Mouse (Mus musculus): ENCODE measurements around the gene Ech1. TPM values are rescaled to one million over a fixed set of nuclear protein-coding genes. Genes with fewer than 3 reads are reported as not detected.

The Ech1 gene
- total and polyA plus RNA-seq, 3 experiments = 74.7 to 99.5 TPM; not detected in 1

GRCm38 (mm10) chr7:28832137-28832536 is 7.1 kb downstream of the Ech1 start (continued):
- TF ChIP-seq USF1 (IDR thresholded peaks at IDR 0.05; ENCODE audit: low read depth, low read length) (no peak), TBP (IDR thresholded peaks at IDR 0.05; ENCODE audit: low read depth, low read length) (no peak), ZKSCAN1 (IDR thresholded peaks at IDR 0.05; ENCODE audit: low read depth, low read length) (peak; percentile 95)

- Histone ChIP-seq H3K4me3 (ENCODE audit: control insufficient read depth in 1 of 2, insufficient read depth in 1 of 2, low read depth in 2 of 2, low read length in 2 of 2) (no peak within 1 kb of the TSS), H3K9ac (ENCODE audit: control insufficient read depth, low read depth, low read length, poor library complexity, severe bottlenecking) (no peak within 1 kb of the TSS), H3K27ac (ENCODE audit: control insufficient read depth, low read depth, low read length) (no peak within 1 kb of the TSS), H3K4me1 (ENCODE audit: control insufficient read depth in 1 of 2, insufficient read depth in 2 of 2, low read length in 2 of 2) (peaks cover 2 to 13% of the 10 kb centered on the region in 2 experiments; a peak in 2 of 4 replicates), H3K79me2 (ENCODE audit: control insufficient read depth, insufficient read depth, low read length, poor library complexity) (no peaks in the 10 kb centered on the region), H3K36me3 (ENCODE audit: control insufficient read depth in 1 of 2, insufficient read depth in 2 of 2, low read length in 2 of 2) (peaks cover 2 to 9% of the 10 kb centered on the region in 2 experiments; a peak in 3 of 4 replicates), H3K9me3 (replicated peaks; ENCODE audit: insufficient read depth, low read length) (no peaks in the 10 kb centered on the region), H3K27me3 (ENCODE audit: control insufficient read depth in 1 of 2, insufficient read depth in 2 of 2, low read length in 2 of 2) (no peaks in the 10 kb centered on the region)
- DNase-seq (ENCODE audit: low read depth, low spot score) = no peak
- TF ChIP-seq MYB (IDR thresholded peaks at IDR 0.05; ENCODE audit: low read depth, low read length) (no peak), RCOR1 (IDR thresholded peaks at IDR 0.05; ENCODE audit: low read depth, low read length) (no peak), E2F4 (IDR thresholded peaks at IDR 0.05; ENCODE audit: borderline replicate concordance, low read depth, low read length) (no peak), MYC (IDR thresholded peaks at IDR 0.05; ENCODE audit: low read depth, low read length) (no peak), ZMIZ1 (IDR thresholded peaks at IDR 0.05; ENCODE audit: low read depth, low read length) (no peak), UBTF (IDR thresholded peaks at IDR 0.05; ENCODE audit: borderline replicate concordance, insufficient read depth, low read depth, low read length) (no peak), ZC3H11A (IDR thresholded peaks at IDR 0.05; ENCODE audit: low read depth, low read length) (no peak), POLR2A (IDR thresholded peaks at IDR 0.05; ENCODE audit: control insufficient read depth in 1 of 2, insufficient read depth in 1 of 2, low read depth in 1 of 2, low read length in 2 of 2, poor library complexity in 1 of 2) (no peak), CHD1 (IDR thresholded peaks at IDR 0.05; ENCODE audit: low read depth, low read length) (no peak), MAX (IDR thresholded peaks at IDR 0.05; ENCODE audit: low read length) (no peak)
Observed at GRCm38 (mm10) chr7:28833723-28834347, 8.8 kb downstream of the Ech1 start, which contains the start of gene Lgals4. Lgals4 (plus strand) TSS chr7:28833854.

GRCm38 (mm10) chr7:28836936-28837335 is 11.9 kb downstream of the Ech1 start:
- Histone ChIP-seq H3K9me3 (replicated peaks; ENCODE audit: insufficient read depth, low read length) (no peaks in the 10 kb centered on the region), H3K4me3 (ENCODE audit: control insufficient read depth in 1 of 2, insufficient read depth in 1 of 2, low read depth in 2 of 2, low read length in 2 of 2) (no peak overlapping the region), H3K27ac (ENCODE audit: control insufficient read depth, low read depth, low read length) (no peak overlapping the region), H3K36me3 (ENCODE audit: control insufficient read depth in 1 of 2, insufficient read depth in 2 of 2, low read length in 2 of 2) (peaks cover 0 to 3% of the 10 kb centered on the region in 2 experiments; a peak in 2 of 4 replicates), H3K79me2 (ENCODE audit: control insufficient read depth, insufficient read depth, low read length, poor library complexity) (no peaks in the 10 kb centered on the region), H3K27me3 (ENCODE audit: control insufficient read depth in 1 of 2, insufficient read depth in 2 of 2, low read length in 2 of 2) (no peaks in the 10 kb centered on the region), H3K4me1 (ENCODE audit: control insufficient read depth in 1 of 2, insufficient read depth in 2 of 2, low read length in 2 of 2) (peaks cover under 1 to 5% of the 10 kb centered on the region in 2 experiments; a peak in 2 of 4 replicates), H3K9ac (ENCODE audit: control insufficient read depth, low read depth, low read length, poor library complexity, severe bottlenecking) (no peak overlapping the region)
- TF ChIP-seq POLR2AphosphoS2 (IDR thresholded peaks at IDR 0.05; ENCODE audit: low read length) (no peak), MYC (IDR thresholded peaks at IDR 0.05; ENCODE audit: low read depth, low read length) (no peak), ETS1 (IDR thresholded peaks at IDR 0.05; ENCODE audit: low read depth, low read length) (no peak), RAD21 (IDR thresholded peaks at IDR 0.05; ENCODE audit: low read depth, low read length) (no peak), POLR2AphosphoS5 (IDR thresholded peaks at IDR 0.05; ENCODE audit: borderline replicate concordance, low read depth, low read length) (no peak), EP300 (IDR thresholded peaks at IDR 0.05; ENCODE audit: low read depth in 1 of 2, low read length in 2 of 2) (no peak), ZKSCAN1 (IDR thresholded peaks at IDR 0.05; ENCODE audit: low read depth, low read length) (no peak), GATA1 (IDR thresholded peaks at IDR 0.05; ENCODE audit: low read depth, low read length) (no peak), NELFE (IDR thresholded peaks at IDR 0.05; ENCODE audit: low read depth, low read length) (no peak), ZC3H11A (IDR thresholded peaks at IDR 0.05; ENCODE audit: low read depth, low read length) (no peak), MYB (IDR thresholded peaks at IDR 0.05; ENCODE audit: low read depth, low read length) (no peak), TCF12 (IDR thresholded peaks at IDR 0.05; ENCODE audit: low read depth, low read length) (no peak), CTCF (IDR thresholded peaks at IDR 0.05 in 2 of 3, conservative IDR thresholded peaks at IDR 0.05 in 1 of 3; ENCODE audit: control insufficient read depth in 1 of 3, insufficient read depth in 1 of 3, low read depth in 2 of 3, low read length in 3 of 3, poor library complexity in 1 of 3, severe bottlenecking in 1 of 3) (no peak), MAZ (IDR thresholded peaks at IDR 0.05; ENCODE audit: low read depth, low read length) (no peak), GABPA (IDR thresholded peaks at IDR 0.05; ENCODE audit: low read depth, low read length) (no peak), SMC3 (IDR thresholded peaks at IDR 0.05; ENCODE audit: low read depth, low read length) (no peak)
- no peak for DNase-seq (ENCODE audit: low read depth, low spot score)
